ENCODE assay signal across 8 mouse cellular contexts in the genomic region with DNA sequence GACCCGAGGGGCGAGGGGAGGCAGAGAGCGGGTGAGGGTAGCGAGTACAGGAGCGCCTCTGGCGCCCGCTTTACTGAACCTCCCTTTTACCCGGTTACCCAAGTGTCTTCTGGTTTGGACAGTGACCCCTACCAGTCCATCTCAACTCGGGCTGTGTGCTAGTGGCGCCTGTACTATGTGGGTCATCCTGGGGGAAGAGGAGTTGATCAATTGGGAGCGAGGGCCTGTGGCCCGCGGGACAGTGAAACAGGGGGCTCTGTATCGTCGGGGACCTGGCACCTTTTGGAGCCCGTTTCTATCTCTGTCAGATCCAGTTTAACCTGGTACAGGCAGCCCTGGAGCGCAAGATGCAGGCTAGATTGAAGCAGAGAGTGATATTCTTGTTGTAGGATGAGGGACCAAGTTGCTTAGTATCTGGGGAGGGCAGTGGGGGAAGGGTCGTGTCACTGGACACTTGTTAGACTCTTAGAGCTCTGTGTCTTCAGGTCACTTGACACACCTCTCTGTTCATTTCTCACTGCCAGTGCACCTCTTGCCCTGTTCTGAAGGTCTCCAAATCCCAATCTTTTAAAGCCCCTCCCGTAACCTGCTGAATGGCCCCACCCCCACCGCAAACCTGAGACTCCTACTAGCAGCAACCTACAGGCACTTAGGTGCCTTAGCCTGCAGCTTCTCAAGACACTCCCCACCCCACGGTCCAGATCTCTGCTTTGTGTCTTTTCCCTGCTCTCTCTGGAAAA. TPM values are rescaled to one million over a fixed set of nuclear protein-coding genes. Genes with fewer than 3 reads are reported as not detected.
A peak's percentile ranks its signal among the peaks of the same experiment; 100 is the strongest.
DNase-seq lines count a peak whose midpoint lies in the region; ATAC-seq and TF ChIP-seq lines count a peak whose summit lies in the region.

No protein-coding gene starts in this region.

- under 1% methylated on average over 21 of the region's 21 CpGs for WGBS in kidney, adult 2 months
- WGBS in embryonic facial prominence, embryonic 15.5 days = 18% methylated on average over 21 of the region's 21 CpGs
- WGBS in limb, embryonic 10.5 days = 13% methylated on average over 21 of the region's 21 CpGs
- WGBS in neural tube, embryonic 14.5 days = 10% methylated on average over 17 of the region's 21 CpGs

- H3K36me3 ChIP-seq in kidney, adult 2 months (ENCODE audit: control insufficient read depth, insufficient read depth, low read length) = no peaks in the 10 kb centered on the region
- no peaks in the 10 kb centered on the region for H3K36me3 ChIP-seq in embryonic facial prominence, embryonic 15.5 days
- H3K36me3 ChIP-seq in limb, embryonic 10.5 days = no peaks in the 10 kb centered on the region
- no peaks in the 10 kb centered on the region for H3K36me3 ChIP-seq in neural tube, embryonic 14.5 days (ENCODE audit: control insufficient read depth, insufficient read depth, low read length)

- TF ChIP-seq POLR2A in kidney, adult 2 months (IDR thresholded peaks at IDR 0.05; ENCODE audit: low read depth, low read length) = no peak

- no peak overlapping the region for H3K27ac ChIP-seq in kidney, adult 2 months (ENCODE audit: insufficient read depth, low read depth, low read length)
- H3K27ac ChIP-seq in brown adipose tissue, adult 24 weeks (replicated peaks; ENCODE audit: low read depth, low read length) = no peak overlapping the region
- H3K27ac ChIP-seq in embryonic facial prominence, embryonic 15.5 days (replicated peaks) = no peak overlapping the region
- H3K27ac ChIP-seq in limb, embryonic 10.5 days = no peak overlapping the region
- no peak overlapping the region for H3K27ac ChIP-seq in neural tube, embryonic 14.5 days (ENCODE audit: low read depth, low read length)

- no peak for DNase-seq in kidney, adult 2 months
- DNase-seq in kidney, postnatal 10 days = no peak
- DNase-seq in limb, embryonic 10.5 days (ENCODE audit: low spot score) = peak; percentile 29
- DNase-seq in spleen, postnatal 36 days (ENCODE audit: low spot score in 2 of 2) = no peak

- H3K9me3 ChIP-seq in embryonic facial prominence, embryonic 15.5 days (replicated peaks) = no peaks in the 10 kb centered on the region
- no peaks in the 10 kb centered on the region for H3K9me3 ChIP-seq in limb, embryonic 10.5 days (replicated peaks)
- H3K9me3 ChIP-seq in neural tube, embryonic 14.5 days (ENCODE audit: control insufficient read depth, low read length) = no peaks in the 10 kb centered on the region

- no peak overlapping the region for H3K9ac ChIP-seq in embryonic facial prominence, embryonic 15.5 days
- peak overlapping the region; percentile 54 for H3K9ac ChIP-seq in neural tube, embryonic 14.5 days (replicated peaks; ENCODE audit: low read depth, low read length)

- H3K27me3 ChIP-seq in kidney, adult 2 months (replicated peaks; ENCODE audit: control insufficient read depth, insufficient read depth, low read length) = no peaks in the 10 kb centered on the region; the same call in 1 of the 2 replicates
- peaks cover 32% of the 10 kb centered on the region for H3K27me3 ChIP-seq in embryonic facial prominence, embryonic 15.5 days
- peaks cover 85% of the 10 kb centered on the region for H3K27me3 ChIP-seq in limb, embryonic 10.5 days (ENCODE audit: low read depth, poor library complexity, severe bottlenecking)
- H3K27me3 ChIP-seq in neural tube, embryonic 14.5 days (ENCODE audit: control insufficient read depth, insufficient read depth, low read length) = no peaks in the 10 kb centered on the region

- no peaks in the 10 kb centered on the region for H3K4me1 ChIP-seq in kidney, adult 2 months (ENCODE audit: control insufficient read depth, insufficient read depth, low read length)
- no peaks in the 10 kb centered on the region for H3K4me1 ChIP-seq in brown adipose tissue, adult 24 weeks (ENCODE audit: control insufficient read depth, insufficient read depth, insufficient read length, low read length)
- no peaks in the 10 kb centered on the region for H3K4me1 ChIP-seq in embryonic facial prominence, embryonic 15.5 days
- peaks cover 4% of the 10 kb centered on the region; the same call in 1 of the 2 replicates for H3K4me1 ChIP-seq in limb, embryonic 10.5 days
- H3K4me1 ChIP-seq in neural tube, embryonic 14.5 days (ENCODE audit: control insufficient read depth, insufficient read depth, low read length) = no peaks in the 10 kb centered on the region

- H3K4me3 ChIP-seq in kidney, adult 2 months (ENCODE audit: insufficient read depth, low read depth, low read length) = peak overlapping the region; percentile 14; the same call in 1 of the 2 replicates
- peak overlapping the region; percentile 30; the same call in 1 of the 2 replicates for H3K4me3 ChIP-seq in brown adipose tissue, adult 24 weeks (ENCODE audit: insufficient read depth, low read depth, low read length)
- peak overlapping the region; percentile 43 for H3K4me3 ChIP-seq in embryonic facial prominence, embryonic 15.5 days (replicated peaks)
- peak overlapping the region; percentile 52 for H3K4me3 ChIP-seq in limb, embryonic 10.5 days
- peak overlapping the region; percentile 38 for H3K4me3 ChIP-seq in neural tube, embryonic 14.5 days (ENCODE audit: low read depth, low read length)

- peak overlapping the region; percentile 65 for H3K4me2 ChIP-seq in embryonic facial prominence, embryonic 15.5 days (replicated peaks)
- peak overlapping the region; percentile 52 for H3K4me2 ChIP-seq in neural tube, embryonic 14.5 days (ENCODE audit: low read depth, low read length)

- no peak; the same call in 1 of the 2 replicates for ATAC-seq in embryonic facial prominence, embryonic 15.5 days (ENCODE audit: insufficient number of reproducible peaks, low FRiP score, low TSS enrichment, low read depth)
- peak; percentile 84 for ATAC-seq in neural tube, embryonic 14.5 days (ENCODE audit: low read depth)
- ATAC-seq in inflammation-experienced regulatory T-cells, adult 6 months = no peak

- TF ChIP-seq CTCF in kidney, adult 2 months (conservative IDR thresholded peaks at IDR 0.05; ENCODE audit: insufficient read depth, insufficient read length, low read depth, low read length) = no peak

RNA-seq across cellular contexts. Expression of a gene that starts 0.6 kb away (rescaled TPM):
- 0.14 and 0.17 TPM in 2 replicates for polyA plus RNA-seq in kidney, adult 2 months (2012; rRNA removed)
- not detected in 2 replicates for polyA plus RNA-seq in brown adipose tissue, adult 24 weeks (2012; ENCODE audit: insufficient read depth, insufficient read length, missing spikeins)
- 0.75 TPM in 2 replicates for polyA plus RNA-seq in embryonic facial prominence, embryonic 15.5 days (2015; fragmentation: Nextera tagmentation; extraction: Ambion mirVana)
- 0.15 TPM in 1 of 2 replicates, not detected in the other for polyA plus RNA-seq in limb, embryonic 10.5 days (2016; fragmentation: Nextera tagmentation; extraction: Ambion mirVana)
- polyA plus RNA-seq in neural tube, embryonic 14.5 days (2014; fragmentation: Nextera tagmentation; extraction: Ambion mirVana) = 1.1 and 2.2 TPM in 2 replicates
- not detected for polyA plus RNA-seq in inflammation-experienced regulatory T-cells, adult 6 months (2017; shearing (Covaris generic))

RNA-seq across cellular contexts. Expression of a gene that starts 1.3 kb away (rescaled TPM):
- 0.08 and 0.11 TPM in 2 replicates for polyA plus RNA-seq in kidney, adult 2 months (2012; rRNA removed)
- polyA plus RNA-seq in brown adipose tissue, adult 24 weeks (2012; ENCODE audit: insufficient read depth, insufficient read length, missing spikeins) = not detected in 2 replicates
- polyA plus RNA-seq in embryonic facial prominence, embryonic 15.5 days (2015; fragmentation: Nextera tagmentation; extraction: Ambion mirVana) = 0.30 and 0.45 TPM in 2 replicates
- 0.05 TPM in 1 of 2 replicates, not detected in the other for polyA plus RNA-seq in limb, embryonic 10.5 days (2016; fragmentation: Nextera tagmentation; extraction: Ambion mirVana)
- polyA plus RNA-seq in neural tube, embryonic 14.5 days (2014; fragmentation: Nextera tagmentation; extraction: Ambion mirVana) = 4.3 and 5.9 TPM in 2 replicates
- not detected for polyA plus RNA-seq in inflammation-experienced regulatory T-cells, adult 6 months (2017; shearing (Covaris generic))
